Mouse (Mus musculus): ENCODE measurements around the gene Ppp1ca. TPM values are rescaled to one million over a fixed set of nuclear protein-coding genes. Genes with fewer than 3 reads are reported as not detected.

Ppp1ca gene
- total and polyA plus RNA-seq, 3 experiments, result 389 to 635 (median 502) TPM

DNA sequence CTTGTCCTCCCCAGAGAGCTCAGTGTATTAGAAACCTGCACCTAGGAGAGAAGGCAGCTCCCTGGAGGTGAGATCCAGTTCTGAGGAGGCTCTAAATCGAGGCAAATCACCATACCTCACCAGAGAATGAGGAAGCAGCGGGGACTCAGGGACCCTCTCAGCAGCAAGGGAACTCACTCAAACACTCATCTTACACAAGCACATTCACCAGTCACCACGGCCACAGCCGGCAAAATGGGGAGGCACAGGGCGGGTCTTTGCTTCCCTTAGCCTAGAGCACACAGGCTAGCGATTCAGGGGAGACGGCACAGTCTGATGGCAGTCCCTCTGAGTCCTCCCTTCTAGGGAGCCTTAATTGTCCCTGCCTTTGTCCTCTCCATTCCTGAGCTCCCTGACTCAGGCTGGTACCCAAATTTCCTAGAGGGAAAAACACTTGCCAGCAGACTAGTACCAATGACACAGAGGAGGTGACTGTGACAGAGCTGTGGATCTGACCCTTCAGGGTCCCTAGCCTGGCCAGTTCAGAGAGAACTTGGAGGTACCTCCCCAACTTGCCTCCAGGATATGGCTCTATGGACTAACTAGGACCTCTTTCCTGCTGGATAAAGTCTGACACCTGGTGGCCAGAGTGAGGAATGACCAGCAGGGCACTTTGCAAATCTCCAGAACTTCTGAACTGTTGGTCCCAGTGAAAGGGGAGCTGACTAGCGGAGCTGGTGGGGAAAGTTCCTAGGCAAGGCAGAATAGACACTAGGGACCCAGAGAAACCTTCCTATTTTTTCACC lies 36.2 kb downstream of the Ppp1ca start:
- Histone ChIP-seq H3K4me3 (replicated peaks in 1 of 3; ENCODE audit: low read depth in 2 of 3, low read length in 2 of 3, poor library complexity in 1 of 3) (no peak overlapping the region), H3K4me1 (ENCODE audit: control insufficient read depth in 1 of 2, insufficient read depth in 2 of 2) (peaks cover 23 to 60% of the 10 kb centered on the region in 2 experiments), H3K4me2 (ENCODE audit: insufficient read depth, low read depth, poor library complexity, severe bottlenecking) (no peak overlapping the region), H3K9me3 (replicated peaks; ENCODE audit: low read length) (no peaks in the 10 kb centered on the region), H3K27ac (ENCODE audit: insufficient read depth, low read depth) (no peak overlapping the region), H3K36me3 (replicated peaks in 1 of 2; ENCODE audit: control insufficient read depth in 1 of 2, insufficient read depth in 1 of 2, low read length in 1 of 2) (peaks cover 0 to 2% of the 10 kb centered on the region in 2 experiments), H3K27me3 (replicated peaks) (peaks cover 12% of the 10 kb centered on the region), H3K9ac (ENCODE audit: insufficient read depth, low read depth) (no peak overlapping the region), H3K79me2 (replicated peaks; ENCODE audit: control insufficient read depth, extremely low read depth, insufficient read depth, poor library complexity, severe bottlenecking) (no peaks in the 10 kb centered on the region)
- no peak for TF ChIP-seq RCOR1 (conservative IDR thresholded peaks at IDR 0.05; ENCODE audit: low read depth, low read length)
- peak; percentile 73 for TF ChIP-seq ZC3H11A (IDR thresholded peaks at IDR 0.05; ENCODE audit: low read depth, low read length)
- peak; percentile 98 for TF ChIP-seq RAD21 (IDR thresholded peaks at IDR 0.05; ENCODE audit: low read depth, low read length)
- TF ChIP-seq PAX5 (IDR thresholded peaks at IDR 0.05; ENCODE audit: low read length), result no peak
- TF ChIP-seq SMC3 (IDR thresholded peaks at IDR 0.05; ENCODE audit: low read depth, low read length), result peak; percentile 98
- 0 out of 2 replicates have a peak, but pooled peaks have one; percentile 24 for TF ChIP-seq NELFE (IDR thresholded peaks at IDR 0.05; ENCODE audit: low read depth, low read length)
- no peak for TF ChIP-seq E2F4 (IDR thresholded peaks at IDR 0.05; ENCODE audit: insufficient replicate concordance, low read depth, low read length)
- TF ChIP-seq IRF4 (IDR thresholded peaks at IDR 0.05; ENCODE audit: low read depth, low read length), result peak; percentile 28; the same call in 1 of the 2 replicates
- no peak; the same call in 1 of the 2 replicates for TF ChIP-seq JUND (conservative IDR thresholded peaks at IDR 0.05; ENCODE audit: low read depth, low read length)
- TF ChIP-seq CTCF (conservative IDR thresholded peaks at IDR 0.05 in 1 of 2, IDR thresholded peaks at IDR 0.05 in 1 of 2; ENCODE audit: low read depth in 2 of 2, low read length in 2 of 2), result peak; percentile 89 to 98
- no peak for TF ChIP-seq KAT2A (IDR thresholded peaks at IDR 0.05; ENCODE audit: insufficient replicate concordance, low read length)
- dilution Hi-C loops (cut with MboI; ENCODE audit: extremely low pct_ligation_motif_present, extremely low pct_unique_long_range_greater_than_20kb, low sequenced_read_pairs) (no loop called here), in situ Hi-C loops (cut with MboI; ENCODE audit: low pct_ligation_motif_present, low pct_unique_long_range_greater_than_20kb, low sequenced_read_pairs) (no loop called here)
- peak; percentile 83 for DNase-seq (ENCODE audit: extremely low read depth)

GRCm38 (mm10) chr19:4228891-4229290 lies 37.0 kb downstream of the Ppp1ca start:
- in situ Hi-C loops (cut with MboI; ENCODE audit: low pct_ligation_motif_present, low pct_unique_long_range_greater_than_20kb, low sequenced_read_pairs), result no loop called here
- peaks cover 24 to 63% of the 10 kb centered on the region in 2 experiments for H3K4me1 ChIP-seq (ENCODE audit: control insufficient read depth in 1 of 2, insufficient read depth in 2 of 2)
- no peaks in the 10 kb centered on the region for H3K79me2 ChIP-seq (replicated peaks; ENCODE audit: control insufficient read depth, extremely low read depth, insufficient read depth, poor library complexity, severe bottlenecking)
- dilution Hi-C loops (cut with MboI; ENCODE audit: extremely low pct_ligation_motif_present, extremely low pct_unique_long_range_greater_than_20kb, low sequenced_read_pairs), result no loop called here
- peaks cover 8% of the 10 kb centered on the region for H3K27me3 ChIP-seq (replicated peaks)
- no peak overlapping the region for H3K27ac ChIP-seq (ENCODE audit: insufficient read depth, low read depth)
- no peak for DNase-seq (ENCODE audit: extremely low read depth)
- H3K36me3 ChIP-seq (replicated peaks in 1 of 2; ENCODE audit: control insufficient read depth in 1 of 2, insufficient read depth in 1 of 2, low read length in 1 of 2), result peaks cover 0 to 5% of the 10 kb centered on the region in 2 experiments
- H3K4me2 ChIP-seq (ENCODE audit: insufficient read depth, low read depth, poor library complexity, severe bottlenecking), result no peak overlapping the region
- TF ChIP-seq ZC3H11A (IDR thresholded peaks at IDR 0.05; ENCODE audit: low read depth, low read length) (no peak), MXI1 (IDR thresholded peaks at IDR 0.05; ENCODE audit: low read depth, low read length) (no peak), JUN (IDR thresholded peaks at IDR 0.05; ENCODE audit: insufficient read depth, low read depth, low read length) (no peak), CHD1 (IDR thresholded peaks at IDR 0.05; ENCODE audit: low read depth, low read length) (no peak), MAFK (IDR thresholded peaks at IDR 0.05; ENCODE audit: insufficient replicate concordance, low read length) (no peak), USF1 (IDR thresholded peaks at IDR 0.05; ENCODE audit: low read depth, low read length) (no peak), KAT2A (IDR thresholded peaks at IDR 0.05; ENCODE audit: insufficient replicate concordance, low read length) (no peak), JUND (conservative IDR thresholded peaks at IDR 0.05; ENCODE audit: low read depth, low read length) (no peak), NELFE (IDR thresholded peaks at IDR 0.05; ENCODE audit: low read depth, low read length) (no peak), GABPA (IDR thresholded peaks at IDR 0.05; ENCODE audit: insufficient replicate concordance, low read depth, low read length) (no peak)
- no peak overlapping the region for H3K4me3 ChIP-seq (replicated peaks in 1 of 3; ENCODE audit: low read depth in 2 of 3, low read length in 2 of 3, poor library complexity in 1 of 3)
- no peaks in the 10 kb centered on the region for H3K9me3 ChIP-seq (replicated peaks; ENCODE audit: low read length)
- no peak overlapping the region for H3K9ac ChIP-seq (ENCODE audit: insufficient read depth, low read depth)

Measured in CH12.LX (cell line).